Mouse (Mus musculus): ENCODE results near the gene Mrps12. TPM values are rescaled to one million over a fixed set of nuclear protein-coding genes. Genes with fewer than 3 reads are reported as not detected.

The Mrps12 gene
- polyA plus RNA-seq (2014; fragmentation: Illumina TruSeq; extraction: RNeasy Lipid Tissue Mini Kit (QIAGEN cat#74804); ENCODE audit: low read depth, low replicate concordance): 85.7 TPM

DNA sequence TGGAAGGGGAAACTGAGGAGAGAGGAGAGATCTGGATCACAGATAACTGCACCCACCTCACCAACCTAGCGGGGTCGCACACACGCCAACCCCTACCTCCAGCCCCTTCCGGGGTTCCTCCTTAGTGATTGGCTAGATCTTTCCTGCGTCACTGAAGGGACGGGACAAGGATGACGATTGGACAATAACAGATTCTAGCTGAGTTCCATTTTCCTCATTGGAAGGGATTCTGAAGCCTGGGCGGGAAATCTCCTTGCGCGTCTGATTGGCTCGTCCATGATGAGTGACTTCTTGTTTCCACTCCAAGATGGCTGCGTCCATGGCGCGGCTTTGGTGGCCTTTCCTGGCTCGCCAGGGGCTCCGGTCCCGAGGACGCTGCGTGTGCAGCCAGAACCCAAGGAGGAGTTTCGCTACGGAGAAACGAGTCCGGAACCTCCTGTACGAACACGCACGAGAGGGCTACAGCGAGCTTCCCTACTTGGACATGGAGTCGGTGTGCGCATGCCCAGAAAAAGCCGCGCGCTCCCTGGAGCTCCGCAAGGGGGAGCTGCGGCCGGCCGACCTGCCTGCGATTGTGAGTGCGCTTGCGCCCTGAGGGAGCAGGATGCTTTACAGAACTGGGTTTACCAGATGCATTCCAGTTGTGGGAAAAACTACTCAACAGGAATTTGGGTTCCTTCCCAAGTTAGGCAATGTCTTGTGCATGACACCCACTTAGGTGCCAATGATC lies at the start of gene Mrps12, which contains the start of gene Sars2:
Gene Mrps12 (minus strand): TSS at position 112 of the 730 bp plus-strand sequence.
Gene Sars2 (plus strand): TSS at position 284 of the 730 bp plus-strand sequence.

DNA sequence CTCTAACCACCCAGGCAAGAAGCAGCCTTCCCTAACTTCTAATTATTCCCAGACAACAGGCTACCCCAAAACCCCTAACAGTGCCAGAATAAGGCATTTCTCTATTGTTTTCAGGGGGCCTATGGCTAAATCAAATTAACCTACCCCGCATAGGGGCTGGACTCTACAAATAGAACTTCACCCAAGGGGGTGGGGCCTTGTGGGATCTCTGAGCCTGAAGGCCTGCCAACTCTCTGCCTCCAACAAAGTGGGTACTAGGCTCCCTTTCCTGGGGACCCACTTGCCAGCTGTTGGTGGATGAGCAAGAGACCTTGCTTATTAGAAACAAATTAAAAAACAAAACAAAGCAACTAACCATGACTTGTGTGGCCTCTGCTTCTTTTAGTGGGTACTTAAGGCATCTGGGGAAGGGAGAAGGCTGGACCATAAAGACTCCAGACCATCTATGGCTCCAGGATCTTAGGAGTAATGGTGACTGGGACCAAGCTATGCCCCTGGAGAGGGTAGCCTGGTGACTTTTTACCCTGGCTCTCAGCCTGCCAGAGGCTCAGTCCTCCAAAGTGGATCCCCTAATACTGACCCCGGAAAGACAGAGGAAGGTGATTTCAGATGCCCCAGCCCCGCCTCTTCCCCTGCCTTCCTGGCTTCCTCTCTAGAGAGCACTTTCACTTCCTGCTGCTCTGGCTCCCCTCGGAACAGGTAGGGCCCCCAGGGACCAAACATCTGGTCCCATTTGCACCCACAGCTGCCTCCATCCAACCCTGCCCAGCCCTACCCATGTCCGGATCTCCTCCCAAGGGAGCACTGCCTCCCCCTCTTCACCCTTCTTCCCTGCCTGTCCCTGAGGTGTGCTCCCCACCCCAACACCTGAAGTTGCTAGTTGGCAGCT lies 46.9 kb upstream of the Mrps12 start, which contains the start of gene Rinl:
Gene Rinl (plus strand): TSS at position 663 of the 889 bp plus-strand sequence.

DNA sequence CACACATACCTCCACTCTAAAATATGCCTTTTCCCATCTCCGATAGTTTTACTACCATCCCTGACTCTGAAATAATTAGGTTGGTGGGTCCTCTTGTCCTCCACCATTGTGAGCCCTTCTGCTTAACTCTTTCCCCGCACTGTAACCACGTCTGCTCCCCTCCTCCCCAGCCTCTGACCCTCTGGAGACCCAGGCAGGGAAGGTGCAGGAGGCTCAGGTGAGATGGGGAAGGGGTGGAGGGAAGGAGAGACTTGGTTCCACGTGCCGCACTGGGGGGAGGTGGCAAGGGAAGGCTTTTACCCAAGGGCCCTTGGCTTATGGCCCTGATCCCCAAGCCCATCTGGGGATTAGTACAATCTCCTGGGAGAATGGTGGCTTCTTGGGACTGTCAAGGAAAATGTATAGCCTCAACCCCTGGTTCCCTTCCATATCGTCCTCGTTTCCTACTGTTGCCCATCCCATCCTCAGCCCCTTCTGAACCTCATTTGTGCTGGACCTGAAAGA lies 25.9 kb upstream of the Mrps12 start, which contains the start of gene Nfkbib:
Gene Nfkbib (minus strand): TSS at position 51 of the 504 bp plus-strand sequence.

DNA sequence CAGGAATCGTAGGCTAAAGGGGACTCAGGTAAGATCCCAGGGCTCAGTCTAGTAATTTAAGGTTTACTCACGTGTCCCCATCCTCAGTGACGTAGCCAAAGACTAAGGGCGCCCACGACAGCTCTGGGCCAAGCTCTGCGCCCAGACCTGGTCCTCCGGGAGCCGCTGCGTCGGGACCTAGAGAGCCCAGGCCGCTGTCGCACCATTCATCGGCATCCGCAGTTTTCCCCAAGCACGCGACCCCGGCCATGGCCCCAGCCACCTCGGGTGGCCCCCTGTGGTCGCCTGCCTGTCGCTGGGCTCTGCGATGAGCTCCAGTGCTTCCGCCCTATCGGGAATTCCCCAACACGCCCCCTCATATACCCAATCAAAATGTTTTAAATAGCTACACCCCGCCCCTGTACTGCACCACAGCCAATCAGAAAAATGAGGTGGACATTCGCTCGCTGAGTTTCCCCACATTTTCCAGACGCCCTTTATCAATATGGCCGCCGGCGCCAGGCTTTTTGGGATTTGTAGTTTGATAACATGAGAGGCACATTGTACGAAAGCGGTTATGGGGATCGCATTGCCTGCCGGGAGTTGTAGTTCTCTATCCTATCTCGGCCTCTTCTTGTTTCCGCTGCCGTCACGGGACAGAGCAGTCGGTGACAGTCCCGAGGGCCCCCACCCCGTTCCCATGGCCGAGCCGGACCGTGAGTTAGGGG lies 24.7 kb upstream of the Mrps12 start, which contains the start of gene Sirt2:
Gene Sirt2 (plus strand): TSS at position 563 of the 707 bp plus-strand sequence.

DNA sequence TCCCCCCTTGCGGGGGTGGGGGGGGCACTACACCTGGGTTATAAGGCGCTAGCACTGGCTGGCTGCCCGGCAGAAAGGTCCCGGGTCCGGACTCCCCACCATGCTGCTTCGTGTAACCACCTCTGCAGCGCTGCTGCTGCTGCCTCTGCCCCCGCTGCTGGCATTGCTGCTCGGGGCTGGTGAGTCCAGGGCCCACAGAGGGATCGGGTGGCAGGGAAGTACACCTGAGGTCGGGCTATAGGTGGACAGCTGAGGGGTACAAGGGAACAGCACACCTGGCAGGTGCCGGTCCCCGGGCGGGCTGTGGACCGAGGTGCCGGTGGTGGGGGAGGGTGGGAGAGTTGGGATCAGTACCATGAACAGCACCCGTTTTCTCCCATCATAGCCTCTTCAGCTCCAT lies 14.5 kb upstream of the Mrps12 start, which contains the start of gene Ccer2:
Gene Ccer2 (plus strand): TSS at position 96 of the 400 bp plus-strand sequence.

DNA sequence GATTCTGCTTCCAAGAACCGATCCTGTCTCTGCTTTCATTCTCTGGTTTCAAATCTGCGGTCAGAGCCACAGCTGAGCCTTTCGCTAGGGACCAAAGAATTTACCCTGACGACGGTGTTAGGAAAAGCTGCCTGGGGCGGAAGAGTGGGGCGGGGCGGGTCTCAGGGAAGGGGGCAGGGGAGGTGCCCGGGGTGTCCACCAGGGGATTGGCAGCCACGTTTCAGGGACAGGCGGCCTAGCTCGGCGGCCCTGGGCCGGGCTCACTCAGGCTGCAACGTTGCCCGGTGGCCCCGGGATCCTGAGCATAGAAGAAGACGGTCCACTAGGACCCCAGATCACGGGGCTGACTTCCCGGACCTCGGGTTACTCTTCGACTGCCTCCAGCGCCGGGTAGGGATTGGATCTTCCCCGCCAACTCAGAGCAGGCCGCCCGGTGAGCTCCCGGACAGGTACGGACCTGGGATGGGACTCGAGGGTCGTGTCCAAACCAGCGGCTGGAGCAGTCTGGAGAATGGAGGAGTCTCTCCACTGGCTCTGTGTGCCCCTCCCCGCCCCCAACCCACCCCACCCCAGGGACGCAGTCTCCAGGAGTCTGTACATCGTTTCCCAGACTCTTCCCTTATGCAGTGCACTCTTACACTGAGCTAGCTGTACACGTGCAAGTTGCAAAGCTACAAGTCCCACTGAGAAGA lies 24.9 kb downstream of the Mrps12 start, which contains the start of gene Fbxo17:
Gene Fbxo17 (plus strand): TSS at position 215 of the 692 bp plus-strand sequence.

DNA sequence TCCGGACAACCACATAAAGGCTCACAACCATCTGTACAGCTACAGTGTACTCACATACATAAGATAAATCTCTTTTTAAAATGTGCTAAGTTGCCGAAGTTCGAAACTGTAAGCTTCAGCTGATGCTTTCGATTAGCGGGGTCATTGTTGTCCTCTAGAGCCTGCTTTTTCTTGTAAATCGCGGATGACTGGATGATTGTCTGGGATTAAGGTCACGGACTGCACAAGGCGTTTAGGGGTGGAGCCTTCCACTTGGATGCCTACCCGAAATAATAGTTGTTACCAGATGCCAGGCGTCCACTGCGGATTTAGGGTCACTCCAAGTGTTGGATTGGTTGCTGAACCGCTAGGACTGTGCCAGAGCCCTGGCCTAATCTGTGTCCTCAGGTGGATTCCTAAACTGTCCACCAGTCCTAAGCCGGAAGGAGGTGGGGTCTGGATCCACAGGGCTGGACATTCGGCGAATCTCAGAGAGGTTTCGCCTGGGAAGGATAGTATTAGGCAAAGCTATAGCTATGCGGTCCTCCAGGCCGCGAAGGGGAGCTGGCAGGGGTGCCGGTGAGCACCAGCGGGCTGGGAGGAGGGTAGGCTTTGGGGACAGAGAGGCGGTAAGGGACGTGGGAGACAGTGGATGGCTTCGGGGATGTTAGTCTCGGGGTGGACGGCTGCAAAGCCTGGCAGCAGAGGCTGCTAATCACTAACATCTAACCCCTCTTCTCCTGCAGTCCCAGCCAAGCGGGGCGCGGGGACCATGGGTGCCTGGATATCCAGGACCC lies 48.9 kb downstream of the Mrps12 start, which contains the start of gene Fbxo27:
Gene Fbxo27 (plus strand): TSS at position 305 of the 776 bp plus-strand sequence.

Other genes with a start within 250 kb of the Mrps12 start
- not detected for gene Ifnl2, start 231.4 kb downstream of the Mrps12 start, polyA plus RNA-seq (2014; fragmentation: Illumina TruSeq; extraction: RNeasy Lipid Tissue Mini Kit (QIAGEN cat#74804); ENCODE audit: low read depth, low replicate concordance)
- not detected for gene Ifnl3, start 219.0 kb downstream of the Mrps12 start, polyA plus RNA-seq (2014; fragmentation: Illumina TruSeq; extraction: RNeasy Lipid Tissue Mini Kit (QIAGEN cat#74804); ENCODE audit: low read depth, low replicate concordance)
- gene Sycn, start 200.9 kb downstream of the Mrps12 start, polyA plus RNA-seq (2014; fragmentation: Illumina TruSeq; extraction: RNeasy Lipid Tissue Mini Kit (QIAGEN cat#74804); ENCODE audit: low read depth, low replicate concordance): not detected
- gene Nccrp1, start 194.6 kb downstream of the Mrps12 start, polyA plus RNA-seq (2014; fragmentation: Illumina TruSeq; extraction: RNeasy Lipid Tissue Mini Kit (QIAGEN cat#74804); ENCODE audit: low read depth, low replicate concordance): not detected
- gene Samd4b, start 143.7 kb downstream of the Mrps12 start, polyA plus RNA-seq (2014; fragmentation: Illumina TruSeq; extraction: RNeasy Lipid Tissue Mini Kit (QIAGEN cat#74804); ENCODE audit: low read depth, low replicate concordance): 22.0 TPM
- gene Pak4, start 143.6 kb downstream of the Mrps12 start, polyA plus RNA-seq (2014; fragmentation: Illumina TruSeq; extraction: RNeasy Lipid Tissue Mini Kit (QIAGEN cat#74804); ENCODE audit: low read depth, low replicate concordance): 6.9 TPM
- gene Acp7, start 110.5 kb downstream of the Mrps12 start, polyA plus RNA-seq (2014; fragmentation: Illumina TruSeq; extraction: RNeasy Lipid Tissue Mini Kit (QIAGEN cat#74804); ENCODE audit: low read depth, low replicate concordance): not detected
- 0.76 TPM for gene Fbxo27, start 49.0 kb downstream of the Mrps12 start, polyA plus RNA-seq (2014; fragmentation: Illumina TruSeq; extraction: RNeasy Lipid Tissue Mini Kit (QIAGEN cat#74804); ENCODE audit: low read depth, low replicate concordance)
- gene Fbxo17, start 25.0 kb downstream of the Mrps12 start, polyA plus RNA-seq (2014; fragmentation: Illumina TruSeq; extraction: RNeasy Lipid Tissue Mini Kit (QIAGEN cat#74804); ENCODE audit: low read depth, low replicate concordance): 1.4 TPM
- 13.4 TPM for gene Sars2, start 172 bp upstream of the Mrps12 start, polyA plus RNA-seq (2014; fragmentation: Illumina TruSeq; extraction: RNeasy Lipid Tissue Mini Kit (QIAGEN cat#74804); ENCODE audit: low read depth, low replicate concordance)
- not detected for gene Ccer2, start 14.4 kb upstream of the Mrps12 start, polyA plus RNA-seq (2014; fragmentation: Illumina TruSeq; extraction: RNeasy Lipid Tissue Mini Kit (QIAGEN cat#74804); ENCODE audit: low read depth, low replicate concordance)
- 109 TPM for gene Sirt2, start 24.9 kb upstream of the Mrps12 start, polyA plus RNA-seq (2014; fragmentation: Illumina TruSeq; extraction: RNeasy Lipid Tissue Mini Kit (QIAGEN cat#74804); ENCODE audit: low read depth, low replicate concordance)
- gene Nfkbib, start 25.7 kb upstream of the Mrps12 start, polyA plus RNA-seq (2014; fragmentation: Illumina TruSeq; extraction: RNeasy Lipid Tissue Mini Kit (QIAGEN cat#74804); ENCODE audit: low read depth, low replicate concordance): 32.4 TPM
- gene Rinl, start 47.1 kb upstream of the Mrps12 start, polyA plus RNA-seq (2014; fragmentation: Illumina TruSeq; extraction: RNeasy Lipid Tissue Mini Kit (QIAGEN cat#74804); ENCODE audit: low read depth, low replicate concordance): 2.2 TPM
- gene Hnrnpl, start 66.7 kb upstream of the Mrps12 start, polyA plus RNA-seq (2014; fragmentation: Illumina TruSeq; extraction: RNeasy Lipid Tissue Mini Kit (QIAGEN cat#74804); ENCODE audit: low read depth, low replicate concordance): 198 TPM
- 2,567 TPM for gene Ech1, start 83.4 kb upstream of the Mrps12 start, polyA plus RNA-seq (2014; fragmentation: Illumina TruSeq; extraction: RNeasy Lipid Tissue Mini Kit (QIAGEN cat#74804); ENCODE audit: low read depth, low replicate concordance)
- gene Lgals4, start 92.0 kb upstream of the Mrps12 start, polyA plus RNA-seq (2014; fragmentation: Illumina TruSeq; extraction: RNeasy Lipid Tissue Mini Kit (QIAGEN cat#74804); ENCODE audit: low read depth, low replicate concordance): 109 TPM
- 1.3 TPM for gene Lgals7, start 122.0 kb upstream of the Mrps12 start, polyA plus RNA-seq (2014; fragmentation: Illumina TruSeq; extraction: RNeasy Lipid Tissue Mini Kit (QIAGEN cat#74804); ENCODE audit: low read depth, low replicate concordance)
- 1.0 TPM for gene Capn12, start 139.6 kb upstream of the Mrps12 start, polyA plus RNA-seq (2014; fragmentation: Illumina TruSeq; extraction: RNeasy Lipid Tissue Mini Kit (QIAGEN cat#74804); ENCODE audit: low read depth, low replicate concordance)
- 91.4 TPM for gene Actn4, start 220.5 kb upstream of the Mrps12 start, polyA plus RNA-seq (2014; fragmentation: Illumina TruSeq; extraction: RNeasy Lipid Tissue Mini Kit (QIAGEN cat#74804); ENCODE audit: low read depth, low replicate concordance)
- 233 TPM for gene Eif3k, start 240.0 kb upstream of the Mrps12 start, polyA plus RNA-seq (2014; fragmentation: Illumina TruSeq; extraction: RNeasy Lipid Tissue Mini Kit (QIAGEN cat#74804); ENCODE audit: low read depth, low replicate concordance)
- 2.0 TPM for gene Map4k1, start 240.2 kb upstream of the Mrps12 start, polyA plus RNA-seq (2014; fragmentation: Illumina TruSeq; extraction: RNeasy Lipid Tissue Mini Kit (QIAGEN cat#74804); ENCODE audit: low read depth, low replicate concordance)